Mouse (Mus musculus): ENCODE results near the gene Gbp5. TPM values are rescaled to one million over a fixed set of nuclear protein-coding genes. Genes with fewer than 3 reads are reported as not detected.
"Not testable (repeated sequence)": the region's sequence is repeated elsewhere in the genome, so short reads cannot be mapped to it uniquely, and the experiment has no call there.

The Gbp5 gene
- polyA plus RNA-seq, 1 experiment from 2014 or later, result 0.17 TPM

GRCm38 (mm10) chr3:142535667-142536066 is 41.9 kb downstream of the Gbp5 start:
- WGBS, result 59% methylated on average over 1 of the region's 1 CpGs

GRCm38 (mm10) chr3:142541391-142541790 is 47.6 kb downstream of the Gbp5 start:
- Histone ChIP-seq H3K4me1 (replicated peaks; ENCODE audit: control insufficient read depth, insufficient read depth, low read length) (no peaks in the 10 kb centered on the region), H3K9ac (ENCODE audit: low read depth, low read length) (no peak overlapping the region), H3K4me2 (replicated peaks; ENCODE audit: low read depth) (no peak overlapping the region), H3K9me3 (ENCODE audit: control insufficient read depth) (no peaks in the 10 kb centered on the region), H3K36me3 (ENCODE audit: control insufficient read depth, insufficient read depth) (peaks cover 27% of the 10 kb centered on the region), H3K4me3 (ENCODE audit: low read depth, low read length) (no peak overlapping the region), H3K27me3 (replicated peaks; ENCODE audit: control insufficient read depth, insufficient read depth, low read length) (no peaks in the 10 kb centered on the region), H3K27ac (ENCODE audit: low read depth, low read length) (no peak overlapping the region)
- no peak for TF ChIP-seq CTCF (IDR thresholded peaks at IDR 0.05; ENCODE audit: low read depth)
- WGBS, result 81% methylated on average over 6 of the region's 6 CpGs
- ATAC-seq, result no peak

More at GRCm38 (mm10) chr3:142535667-142536066, 41.9 kb downstream of the Gbp5 start:
- H3K27me3 ChIP-seq (replicated peaks; ENCODE audit: control insufficient read depth, insufficient read depth, low read length), result no peaks in the 10 kb centered on the region
- H3K36me3 ChIP-seq (ENCODE audit: control insufficient read depth, insufficient read depth), result peaks cover 8% of the 10 kb centered on the region; the same call in 1 of the 2 replicates
- H3K4me1 ChIP-seq (replicated peaks; ENCODE audit: control insufficient read depth, insufficient read depth, low read length), result no peaks in the 10 kb centered on the region
- no peak overlapping the region for H3K27ac ChIP-seq (ENCODE audit: low read depth, low read length)
- H3K4me3 ChIP-seq (ENCODE audit: low read depth, low read length), result no peak overlapping the region
- H3K4me2 ChIP-seq (replicated peaks; ENCODE audit: low read depth), result no peak overlapping the region
- no peak for TF ChIP-seq CTCF (IDR thresholded peaks at IDR 0.05; ENCODE audit: low read depth)
- no peak overlapping the region for H3K9ac ChIP-seq (ENCODE audit: low read depth, low read length)
- H3K9me3 ChIP-seq (ENCODE audit: control insufficient read depth), result no peaks in the 10 kb centered on the region
- ATAC-seq, result no peak

- not testable (repeated sequence) for H3K4me3 ChIP-seq (ENCODE audit: low read depth, low read length); H3K4me2 ChIP-seq (replicated peaks; ENCODE audit: low read depth); H3K27me3 ChIP-seq (replicated peaks; ENCODE audit: control insufficient read depth, insufficient read depth, low read length); H3K27ac ChIP-seq (ENCODE audit: low read depth, low read length); ATAC-seq; H3K9me3 ChIP-seq (ENCODE audit: control insufficient read depth); H3K4me1 ChIP-seq (replicated peaks; ENCODE audit: control insufficient read depth, insufficient read depth, low read length); H3K9ac ChIP-seq (ENCODE audit: low read depth, low read length)
- peaks cover 35% of the 10 kb centered on the region for H3K36me3 ChIP-seq (ENCODE audit: control insufficient read depth, insufficient read depth)
- WGBS, result 89% methylated on average over 12 of the region's 12 CpGs
Measured at GRCm38 (mm10) chr3:142542776-142543175, 49.0 kb downstream of the Gbp5 start.

- no peak overlapping the region for H3K27ac ChIP-seq (ENCODE audit: low read depth, low read length)
- 84% methylated on average over 3 of the region's 3 CpGs for WGBS
- H3K36me3 ChIP-seq (ENCODE audit: control insufficient read depth, insufficient read depth), result peaks cover 27% of the 10 kb centered on the region; the same call in 1 of the 2 replicates
- H3K27me3 ChIP-seq (replicated peaks; ENCODE audit: control insufficient read depth, insufficient read depth, low read length), result no peaks in the 10 kb centered on the region
- no peak for ATAC-seq
- no peak overlapping the region for H3K9ac ChIP-seq (ENCODE audit: low read depth, low read length)
- TF ChIP-seq CTCF (IDR thresholded peaks at IDR 0.05; ENCODE audit: low read depth), result no peak
- H3K4me2 ChIP-seq (replicated peaks; ENCODE audit: low read depth), result no peak overlapping the region
- H3K4me1 ChIP-seq (replicated peaks; ENCODE audit: control insufficient read depth, insufficient read depth, low read length), result no peaks in the 10 kb centered on the region
- H3K9me3 ChIP-seq (ENCODE audit: control insufficient read depth), result no peaks in the 10 kb centered on the region
- H3K4me3 ChIP-seq (ENCODE audit: low read depth, low read length), result no peak overlapping the region
Measured at GRCm38 (mm10) chr3:142546690-142547089, 52.9 kb downstream of the Gbp5 start.

- H3K4me3 ChIP-seq (ENCODE audit: low read depth, low read length), result no peak overlapping the region
- no peak overlapping the region for H3K27ac ChIP-seq (ENCODE audit: low read depth, low read length)
- ATAC-seq, result no peak
- no peak for TF ChIP-seq CTCF (IDR thresholded peaks at IDR 0.05; ENCODE audit: low read depth)
- H3K36me3 ChIP-seq (ENCODE audit: control insufficient read depth, insufficient read depth), result peaks cover 17% of the 10 kb centered on the region; the same call in 1 of the 2 replicates
- no peaks in the 10 kb centered on the region for H3K27me3 ChIP-seq (replicated peaks; ENCODE audit: control insufficient read depth, insufficient read depth, low read length)
- H3K9ac ChIP-seq (ENCODE audit: low read depth, low read length), result no peak overlapping the region
- H3K4me2 ChIP-seq (replicated peaks; ENCODE audit: low read depth), result no peak overlapping the region
- no peaks in the 10 kb centered on the region for H3K4me1 ChIP-seq (replicated peaks; ENCODE audit: control insufficient read depth, insufficient read depth, low read length)
- WGBS, result 88% methylated on average over 3 of the region's 3 CpGs
- H3K9me3 ChIP-seq (ENCODE audit: control insufficient read depth), result no peaks in the 10 kb centered on the region
Measured at GRCm38 (mm10) chr3:142550052-142550676, 56.4 kb downstream of the Gbp5 start.

- TF ChIP-seq CTCF (IDR thresholded peaks at IDR 0.05; ENCODE audit: low read depth), result no peak
- Histone ChIP-seq H3K36me3 (ENCODE audit: control insufficient read depth, insufficient read depth) (no peaks in the 10 kb centered on the region), H3K4me1 (replicated peaks; ENCODE audit: control insufficient read depth, insufficient read depth, low read length) (no peaks in the 10 kb centered on the region), H3K27ac (ENCODE audit: low read depth, low read length) (no peak overlapping the region), H3K9ac (ENCODE audit: low read depth, low read length) (no peak overlapping the region), H3K27me3 (replicated peaks; ENCODE audit: control insufficient read depth, insufficient read depth, low read length) (no peaks in the 10 kb centered on the region), H3K4me3 (ENCODE audit: low read depth, low read length) (no peak overlapping the region), H3K9me3 (ENCODE audit: control insufficient read depth) (no peaks in the 10 kb centered on the region), H3K4me2 (replicated peaks; ENCODE audit: low read depth) (no peak overlapping the region)
- ATAC-seq, result no peak
- WGBS, result 79% methylated on average over 1 of the region's 1 CpGs
Measured at GRCm38 (mm10) chr3:142554601-142555000, 60.8 kb downstream of the Gbp5 start.

Measured in intestine, postnatal 0 days (tissue).